Mouse (Mus musculus): ENCODE measurements around the gene Herc1.

DNA sequence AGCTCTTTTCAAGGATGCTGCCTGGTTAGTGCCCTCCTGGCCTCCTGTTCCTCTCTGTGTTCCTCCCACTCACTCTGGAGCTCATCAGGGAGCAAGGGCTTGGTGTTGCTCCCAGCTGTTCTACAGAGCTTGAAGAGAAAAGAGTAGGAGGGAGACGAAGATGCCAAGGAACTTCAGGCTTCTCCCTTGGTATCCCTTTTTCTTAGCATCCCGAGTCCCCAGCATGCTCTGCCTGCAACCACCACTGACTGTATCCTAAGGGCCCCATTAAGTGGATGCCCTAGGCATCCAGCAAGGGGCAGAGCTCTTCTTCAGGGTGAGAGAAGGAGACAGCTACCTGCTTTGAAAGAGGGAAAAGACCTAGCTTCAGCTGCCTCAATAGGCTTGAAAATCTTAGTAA lies 33.6 kb upstream of the Herc1 start:
- TF ChIP-seq CTCF (IDR thresholded peaks at IDR 0.05; ENCODE audit: extremely low read depth, insufficient read depth, insufficient read length, insufficient replicate concordance) (no peak), POLR2A (IDR thresholded peaks at IDR 0.05; ENCODE audit: low read depth, low read length) (no peak)
